Mouse (Mus musculus): Measurements from ENCODE around the gene H2al1b. TPM values are rescaled to one million over a fixed set of nuclear protein-coding genes. Genes with fewer than 3 reads are reported as not detected.

The H2al1b gene
- total RNA-seq, 1 experiment = not detected

DNA sequence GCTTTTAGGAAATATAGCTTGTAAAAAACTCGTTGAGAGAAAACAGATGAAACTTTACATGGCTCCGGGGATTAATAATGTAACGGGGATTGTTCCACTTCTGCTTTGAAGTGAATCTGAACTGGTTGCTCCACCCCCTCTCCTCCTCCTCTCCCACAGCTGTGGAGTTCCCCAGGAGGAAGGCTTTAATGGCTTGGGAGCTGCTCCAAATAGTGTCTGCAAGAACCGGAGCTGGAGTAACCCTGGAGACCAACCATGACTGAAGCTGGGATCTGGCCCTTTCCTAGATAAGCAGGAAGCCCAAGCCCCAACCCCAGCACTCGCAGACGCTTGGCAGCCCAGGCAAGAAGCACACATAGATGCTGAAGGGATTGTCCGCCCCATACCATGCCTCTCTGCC is 34.4 kb upstream of the H2al1b start:
- in situ Hi-C loops (cut with MboI; ENCODE audit: low sequenced_read_pairs in 2 of 2, unreplicated experiment in 2 of 2) = no loop called here
- no peak overlapping the region for H3K4me3 ChIP-seq (ENCODE audit: insufficient read depth in 1 of 2, low read depth in 1 of 2, low read length in 2 of 2, poor library complexity in 1 of 2, severe bottlenecking in 1 of 2)
- DNase-seq (ENCODE audit: low read depth, low spot score) = no peak

DNA sequence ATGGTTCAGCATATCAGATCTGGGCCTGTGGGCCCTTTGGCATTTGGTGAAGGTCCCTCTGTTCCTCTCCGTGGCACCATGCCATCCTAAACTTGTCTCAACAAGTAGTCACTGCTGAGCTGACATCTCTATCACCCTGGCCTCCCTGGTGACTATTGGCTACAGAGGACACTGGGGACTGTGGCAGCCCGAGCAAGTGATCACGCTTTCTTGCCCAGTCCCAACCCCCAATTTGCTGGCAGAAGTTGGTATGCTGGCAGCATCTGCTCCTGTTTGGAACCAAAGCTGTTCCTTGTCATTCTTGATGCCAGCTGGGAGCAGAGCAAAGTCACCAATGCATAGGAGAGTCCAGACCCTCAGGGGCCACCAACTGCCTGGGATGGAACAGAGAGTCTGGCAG is 33.2 kb upstream of the H2al1b start:
- Histone ChIP-seq H3K4me3 (ENCODE audit: insufficient read depth in 1 of 2, low read depth in 1 of 2, low read length in 2 of 2, poor library complexity in 1 of 2, severe bottlenecking in 1 of 2) (no peak overlapping the region), H3K4me1 (ENCODE audit: control insufficient read depth in 2 of 2, insufficient read depth in 2 of 2, low read length in 2 of 2, poor library complexity in 1 of 2) (no peaks in the 10 kb centered on the region), H3K9ac (ENCODE audit: insufficient read depth, low read depth, low read length, poor library complexity, severe bottlenecking) (no peak overlapping the region), H3K27ac (ENCODE audit: insufficient read depth, low read depth, low read length, poor library complexity, severe bottlenecking) (no peak overlapping the region), H3K36me3 (ENCODE audit: control insufficient read depth, insufficient read depth, low read length, poor library complexity, severe bottlenecking) (no peaks in the 10 kb centered on the region), H3K9me3 (ENCODE audit: control insufficient read depth, insufficient read depth, low read depth, low read length) (no peaks in the 10 kb centered on the region)
- in situ Hi-C loops (cut with MboI; ENCODE audit: low sequenced_read_pairs in 2 of 2, unreplicated experiment in 2 of 2) = no loop called here
- no peak for DNase-seq (ENCODE audit: low read depth, low spot score)
- no peak for TF ChIP-seq CHD2 (IDR thresholded peaks at IDR 0.05; ENCODE audit: low read depth, low read length)
- TF ChIP-seq ZC3H11A (IDR thresholded peaks at IDR 0.05; ENCODE audit: borderline replicate concordance, low read depth, low read length) = no peak
- no peak for TF ChIP-seq HCFC1 (IDR thresholded peaks at IDR 0.05; ENCODE audit: borderline replicate concordance, insufficient read depth, low read length)
- no peak for TF ChIP-seq ZNF384 (IDR thresholded peaks at IDR 0.05; ENCODE audit: low read depth, low read length)
- no peak for TF ChIP-seq MAFK (IDR thresholded peaks at IDR 0.05; ENCODE audit: insufficient read depth, low read depth, low read length)

More for the DNA sequence above, 34.4 kb upstream of the H2al1b start:
- no peak overlapping the region for H3K9ac ChIP-seq (ENCODE audit: insufficient read depth, low read depth, low read length, poor library complexity, severe bottlenecking)
- no peaks in the 10 kb centered on the region for H3K36me3 ChIP-seq (ENCODE audit: control insufficient read depth, insufficient read depth, low read length, poor library complexity, severe bottlenecking)
- H3K4me1 ChIP-seq (ENCODE audit: control insufficient read depth in 2 of 2, insufficient read depth in 2 of 2, low read length in 2 of 2, poor library complexity in 1 of 2) = no peaks in the 10 kb centered on the region
- H3K9me3 ChIP-seq (ENCODE audit: control insufficient read depth, insufficient read depth, low read depth, low read length) = no peaks in the 10 kb centered on the region
- H3K27ac ChIP-seq (ENCODE audit: insufficient read depth, low read depth, low read length, poor library complexity, severe bottlenecking) = no peak overlapping the region
- TF ChIP-seq ZNF384 (IDR thresholded peaks at IDR 0.05; ENCODE audit: low read depth, low read length) = no peak
- no peak for TF ChIP-seq HCFC1 (IDR thresholded peaks at IDR 0.05; ENCODE audit: borderline replicate concordance, insufficient read depth, low read length)
- no peak for TF ChIP-seq CHD2 (IDR thresholded peaks at IDR 0.05; ENCODE audit: low read depth, low read length)
- TF ChIP-seq ZC3H11A (IDR thresholded peaks at IDR 0.05; ENCODE audit: borderline replicate concordance, low read depth, low read length) = no peak
- no peak for TF ChIP-seq MAFK (IDR thresholded peaks at IDR 0.05; ENCODE audit: insufficient read depth, low read depth, low read length)

DNA sequence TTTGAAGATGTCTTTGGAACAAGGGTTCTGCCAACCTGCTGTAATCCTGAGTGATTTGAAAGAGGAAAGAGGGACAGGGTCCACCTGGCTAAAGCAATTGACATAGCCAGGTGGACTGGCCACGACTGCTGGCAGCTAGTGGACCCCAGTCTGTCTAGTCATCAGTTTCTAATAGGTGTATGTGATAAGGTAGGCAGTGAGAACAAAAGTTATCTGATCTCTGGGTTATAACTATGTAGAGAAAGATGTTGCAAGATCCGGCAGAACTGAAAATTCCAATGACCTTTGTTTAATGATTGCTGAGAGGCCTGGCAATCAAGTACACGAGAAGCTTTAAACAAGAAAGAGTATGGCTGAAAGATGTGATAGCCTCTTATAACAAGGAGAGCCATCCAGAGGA is 29.0 kb upstream of the H2al1b start:
- in situ Hi-C loops (cut with MboI; ENCODE audit: low sequenced_read_pairs in 2 of 2, unreplicated experiment in 2 of 2) = no loop called here
- Histone ChIP-seq H3K36me3 (ENCODE audit: control insufficient read depth, insufficient read depth, low read length, poor library complexity, severe bottlenecking) (no peaks in the 10 kb centered on the region), H3K27ac (ENCODE audit: insufficient read depth, low read depth, low read length, poor library complexity, severe bottlenecking) (no peak overlapping the region), H3K9ac (ENCODE audit: insufficient read depth, low read depth, low read length, poor library complexity, severe bottlenecking) (no peak overlapping the region), H3K4me3 (ENCODE audit: insufficient read depth in 1 of 2, low read depth in 1 of 2, low read length in 2 of 2, poor library complexity in 1 of 2, severe bottlenecking in 1 of 2) (no peak overlapping the region), H3K9me3 (ENCODE audit: control insufficient read depth, insufficient read depth, low read depth, low read length) (no peaks in the 10 kb centered on the region), H3K4me1 (ENCODE audit: control insufficient read depth in 2 of 2, insufficient read depth in 2 of 2, low read length in 2 of 2, poor library complexity in 1 of 2) (no peaks in the 10 kb centered on the region)
- TF ChIP-seq ZNF384 (IDR thresholded peaks at IDR 0.05; ENCODE audit: low read depth, low read length) = no peak
- TF ChIP-seq MAFK (IDR thresholded peaks at IDR 0.05; ENCODE audit: insufficient read depth, low read depth, low read length) = no peak
- TF ChIP-seq ZC3H11A (IDR thresholded peaks at IDR 0.05; ENCODE audit: borderline replicate concordance, low read depth, low read length) = no peak
- TF ChIP-seq CHD2 (IDR thresholded peaks at IDR 0.05; ENCODE audit: low read depth, low read length) = no peak
- no peak for TF ChIP-seq HCFC1 (IDR thresholded peaks at IDR 0.05; ENCODE audit: borderline replicate concordance, insufficient read depth, low read length)
- DNase-seq (ENCODE audit: low read depth, low spot score) = no peak

DNA sequence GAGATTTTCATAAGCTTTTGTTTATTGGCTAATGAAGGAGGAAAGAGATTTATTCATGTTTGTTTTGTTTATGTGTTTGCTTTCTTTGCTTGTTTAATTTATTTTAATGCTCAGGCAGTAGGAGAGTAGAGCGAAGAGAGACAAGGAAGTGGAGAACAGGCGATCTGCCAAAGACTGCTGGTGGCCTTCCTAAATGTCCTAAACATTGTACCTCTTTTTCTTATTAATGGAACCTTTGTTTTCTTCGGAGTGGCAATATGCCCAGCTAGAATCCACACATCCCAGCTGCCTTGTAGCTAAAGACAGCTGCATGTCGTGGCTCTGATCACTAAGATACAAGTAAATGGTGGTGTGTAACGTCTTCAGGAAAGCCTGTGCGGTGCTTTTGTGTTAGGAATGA is 25.1 kb upstream of the H2al1b start:
- Histone ChIP-seq H3K4me3 (ENCODE audit: insufficient read depth in 1 of 2, low read depth in 1 of 2, low read length in 2 of 2, poor library complexity in 1 of 2, severe bottlenecking in 1 of 2) (no peak overlapping the region), H3K4me1 (ENCODE audit: control insufficient read depth in 2 of 2, insufficient read depth in 2 of 2, low read length in 2 of 2, poor library complexity in 1 of 2) (no peaks in the 10 kb centered on the region), H3K27ac (ENCODE audit: insufficient read depth, low read depth, low read length, poor library complexity, severe bottlenecking) (no peak overlapping the region), H3K9ac (ENCODE audit: insufficient read depth, low read depth, low read length, poor library complexity, severe bottlenecking) (no peak overlapping the region), H3K9me3 (ENCODE audit: control insufficient read depth, insufficient read depth, low read depth, low read length) (no peaks in the 10 kb centered on the region), H3K36me3 (ENCODE audit: control insufficient read depth, insufficient read depth, low read length, poor library complexity, severe bottlenecking) (no peaks in the 10 kb centered on the region)
- in situ Hi-C loops (cut with MboI; ENCODE audit: low sequenced_read_pairs in 2 of 2, unreplicated experiment in 2 of 2) = no loop called here
- no peak for DNase-seq (ENCODE audit: low read depth, low spot score)
- no peak for TF ChIP-seq ZC3H11A (IDR thresholded peaks at IDR 0.05; ENCODE audit: borderline replicate concordance, low read depth, low read length)
- TF ChIP-seq CHD2 (IDR thresholded peaks at IDR 0.05; ENCODE audit: low read depth, low read length) = no peak
- no peak for TF ChIP-seq HCFC1 (IDR thresholded peaks at IDR 0.05; ENCODE audit: borderline replicate concordance, insufficient read depth, low read length)
- no peak for TF ChIP-seq MAFK (IDR thresholded peaks at IDR 0.05; ENCODE audit: insufficient read depth, low read depth, low read length)
- no peak for TF ChIP-seq ZNF384 (IDR thresholded peaks at IDR 0.05; ENCODE audit: low read depth, low read length)

DNA sequence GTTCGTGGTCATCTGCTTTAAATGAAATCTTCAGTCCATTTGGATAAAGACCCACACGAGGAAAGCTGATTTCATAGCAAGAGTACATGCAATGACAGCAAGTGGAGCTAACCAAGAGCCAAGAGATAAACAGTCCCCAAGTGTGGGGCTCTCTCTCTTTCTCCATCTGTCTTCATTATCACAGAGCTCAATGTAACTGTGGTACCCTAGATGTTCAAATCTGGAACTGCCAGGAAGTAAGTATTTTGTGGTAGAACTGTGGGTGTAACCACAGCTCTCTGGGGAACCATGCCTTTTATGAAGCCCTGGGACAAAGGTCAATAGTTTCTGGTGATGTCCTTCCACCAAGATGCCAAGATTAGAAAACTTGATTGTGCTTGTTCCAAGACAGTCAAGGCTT is 21.5 kb upstream of the H2al1b start:
- in situ Hi-C loops (cut with MboI; ENCODE audit: low sequenced_read_pairs in 2 of 2, unreplicated experiment in 2 of 2) = no loop called here
- no peaks in the 10 kb centered on the region for H3K4me1 ChIP-seq (ENCODE audit: control insufficient read depth in 2 of 2, insufficient read depth in 2 of 2, low read length in 2 of 2, poor library complexity in 1 of 2)
- H3K9ac ChIP-seq (ENCODE audit: insufficient read depth, low read depth, low read length, poor library complexity, severe bottlenecking) = no peak overlapping the region
- H3K9me3 ChIP-seq (ENCODE audit: control insufficient read depth, insufficient read depth, low read depth, low read length) = no peaks in the 10 kb centered on the region
- H3K27ac ChIP-seq (ENCODE audit: insufficient read depth, low read depth, low read length, poor library complexity, severe bottlenecking) = no peak overlapping the region
- DNase-seq (ENCODE audit: low read depth, low spot score) = no peak
- no peak for TF ChIP-seq MAFK (IDR thresholded peaks at IDR 0.05; ENCODE audit: insufficient read depth, low read depth, low read length)
- H3K36me3 ChIP-seq (ENCODE audit: control insufficient read depth, insufficient read depth, low read length, poor library complexity, severe bottlenecking) = no peaks in the 10 kb centered on the region
- H3K4me3 ChIP-seq (ENCODE audit: insufficient read depth in 1 of 2, low read depth in 1 of 2, low read length in 2 of 2, poor library complexity in 1 of 2, severe bottlenecking in 1 of 2) = no peak overlapping the region
